Mouse (Mus musculus) liver, postnatal 0 days (tissue): ENCODE measurements at regions not wholly inside any gene's neighbourhood (a gene's known extent, or its start where the extent isn't known, plus 50 kb on each side); places are given as distances from the start of the nearest gene placed in this dataset.

Source experiments
- ATAC-seq: fragments of 200-750 bp; cut with Nextera tagmentation; 2 replicates; pipeline ENCODE4 v1.8.0; 2017; ENCODE audit warnings: mild to moderate bottlenecking, moderate library complexity
- DNase-seq: peaks from one replicate; pipeline ENCODE4 v3.0.0-alpha.2; 2016
- H3K27ac ChIP-seq: fragments of 300-500 bp; sonication (generic); 2 replicates; pipeline ENCODE4 v1.5.1; 2014; ENCODE audit warnings: antibody characterized with exemption, moderate library complexity, mild to moderate bottlenecking, low read depth
- H3K27me3 ChIP-seq: fragments of 300-500 bp; sonication (generic); 2 replicates; pipeline ENCODE4 v1.6.1; 2014; ENCODE audit warnings: low read length, control low read depth, mixed read lengths; ENCODE audit not compliant: insufficient read depth
- H3K36me3 ChIP-seq: fragments of 300-500 bp; sonication (generic); replicated peaks from 2 replicates; pipeline ENCODE4 v1.6.1; 2014; ENCODE audit warnings: mild to moderate bottlenecking, control low read depth, low read length, moderate library complexity, mixed read lengths; ENCODE audit not compliant: insufficient read depth
- H3K4me1 ChIP-seq: fragments of 300-500 bp; sonication (generic); 2 replicates; pipeline ENCODE4 v1.6.1; 2014; ENCODE audit warnings: antibody characterized with exemption, mild to moderate bottlenecking, control low read depth; ENCODE audit not compliant: insufficient read depth
- H3K4me2 ChIP-seq: fragments of 300-500 bp; sonication (generic); 2 replicates; pipeline ENCODE4 v1.6.1; 2014; ENCODE audit warnings: low read depth, mild to moderate bottlenecking, low read length, moderate library complexity, mixed read lengths
- H3K4me3 ChIP-seq: fragments of 300-500 bp; sonication (generic); 2 replicates; pipeline ENCODE4 v1.5.1; 2014; ENCODE audit warnings: low read depth, low read length
- H3K9ac ChIP-seq: fragments of 300-500 bp; sonication (generic); replicated peaks from 2 replicates; pipeline ENCODE4 v1.6.1; 2014; ENCODE audit warnings: mild to moderate bottlenecking, moderate library complexity
- H3K9me3 ChIP-seq: fragments of 300-500 bp; sonication (generic); 2 replicates; pipeline ENCODE4 v1.6.1; 2016; ENCODE audit warnings: mild to moderate bottlenecking, control low read depth, low read length, mixed read lengths
- CTCF ChIP-seq: sonication (generic); IDR thresholded peaks from 2 replicates; pipeline ENCODE4 v1.5.1; 2016; ENCODE audit warnings: antibody characterized with exemption, low read depth
- EP300 ChIP-seq: IDR thresholded peaks from 2 replicates; pipeline ENCODE4 v1.6.1; 2016; ENCODE audit warnings: antibody characterized with exemption, low read depth, mild to moderate bottlenecking
- WGBS: fragments of 180-500 bp; shearing (Covaris S2); extraction: QIAGEN DNeasy Blood & Tissue Kit; methylation state at CpG from one replicate; pipeline ENCODE4 v1.1.7; 2014; ENCODE audit not compliant: insufficient replicate concordance; 5-methylcytosine and 5-hydroxymethylcytosine counted together

DNA sequence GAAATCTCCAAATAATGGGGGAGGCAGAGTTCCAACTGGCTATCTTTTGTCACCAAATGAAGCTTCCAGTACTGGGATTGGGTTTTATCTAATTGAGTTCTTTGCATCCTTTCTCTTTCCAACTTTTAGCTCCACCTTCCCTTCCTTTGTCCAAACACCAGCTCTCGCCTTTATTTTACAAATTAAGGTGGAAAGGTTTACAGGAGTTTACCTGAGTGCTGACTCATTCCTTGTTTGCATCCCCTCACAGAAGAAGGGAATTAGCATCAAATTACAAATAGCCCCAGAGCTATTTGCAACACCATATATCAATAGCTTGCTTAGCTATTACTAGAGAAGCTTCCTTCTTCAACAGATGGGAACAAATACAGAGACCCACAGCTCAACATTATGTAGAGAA, 287.9 kb upstream of the Fbxo33 start:
- no peak for DNase-seq

GRCm38 (mm10) chr12:59497434-59497833, 277.9 kb upstream of the Fbxo33 start:
- H3K9ac ChIP-seq = no peak overlapping the region
- H3K4me3 ChIP-seq = no peak overlapping the region
- ATAC-seq (no peak), DNase-seq (no peak)
- H3K9me3 ChIP-seq = no peaks in the 10 kb centered on the region
- no peak overlapping the region for H3K27ac ChIP-seq
- no peaks in the 10 kb centered on the region for H3K4me1 ChIP-seq
- no peaks in the 10 kb centered on the region for H3K36me3 ChIP-seq
- TF ChIP-seq EP300 (no peak), CTCF (no peak)
- H3K4me2 ChIP-seq = no peak overlapping the region
- WGBS = 80% methylated on average over 1 of the region's 1 CpGs
- H3K27me3 ChIP-seq = no peaks in the 10 kb centered on the region

More for the DNA sequence above, 287.9 kb upstream of the Fbxo33 start:
- H3K36me3 ChIP-seq = no peaks in the 10 kb centered on the region
- WGBS = 42% methylated on average over 1 of the region's 1 CpGs
- H3K4me3 ChIP-seq = no peak overlapping the region
- no peak overlapping the region for H3K27ac ChIP-seq
- no peak for ATAC-seq
- TF ChIP-seq EP300 = no peak
- TF ChIP-seq CTCF = no peak
- no peaks in the 10 kb centered on the region for H3K27me3 ChIP-seq
- no peaks in the 10 kb centered on the region for H3K9me3 ChIP-seq
- no peak overlapping the region for H3K9ac ChIP-seq
- no peaks in the 10 kb centered on the region for H3K4me1 ChIP-seq
- H3K4me2 ChIP-seq = no peak overlapping the region

- H3K27me3 ChIP-seq = no peaks in the 10 kb centered on the region
- H3K36me3 ChIP-seq = no peaks in the 10 kb centered on the region
- no peak overlapping the region for H3K27ac ChIP-seq
- WGBS = 59% methylated on average over 6 of the region's 6 CpGs
- no peak for ATAC-seq
- no peak for DNase-seq
- TF ChIP-seq EP300 = no peak
- TF ChIP-seq CTCF = no peak
- no peaks in the 10 kb centered on the region for H3K9me3 ChIP-seq
- no peak overlapping the region for H3K9ac ChIP-seq
- H3K4me2 ChIP-seq = no peak overlapping the region
- H3K4me1 ChIP-seq = no peaks in the 10 kb centered on the region
- H3K4me3 ChIP-seq = no peak overlapping the region
Observed at GRCm38 (mm10) chr12:59488019-59488418, 268.5 kb upstream of the Fbxo33 start.

- no peak overlapping the region for H3K27ac ChIP-seq
- no peaks in the 10 kb centered on the region for H3K27me3 ChIP-seq
- no peaks in the 10 kb centered on the region for H3K4me1 ChIP-seq
- no peak overlapping the region for H3K4me3 ChIP-seq
- no peak overlapping the region for H3K9ac ChIP-seq
- no peaks in the 10 kb centered on the region for H3K9me3 ChIP-seq
- DNase-seq (no peak), ATAC-seq (no peak)
- TF ChIP-seq EP300 (no peak), CTCF (no peak)
- WGBS = 77% methylated on average over 1 of the region's 1 CpGs
- H3K4me2 ChIP-seq = no peak overlapping the region
- no peaks in the 10 kb centered on the region for H3K36me3 ChIP-seq
Observed at GRCm38 (mm10) chr12:59487507-59487906, 268.0 kb upstream of the Fbxo33 start.

- ATAC-seq = no peak
- Histone ChIP-seq H3K9me3 (no peaks in the 10 kb centered on the region), H3K4me3 (no peak overlapping the region), H3K9ac (no peak overlapping the region), H3K36me3 (no peaks in the 10 kb centered on the region), H3K4me1 (no peaks in the 10 kb centered on the region), H3K27me3 (no peaks in the 10 kb centered on the region), H3K4me2 (no peak overlapping the region), H3K27ac (no peak overlapping the region)
- WGBS = 71% methylated on average over 10 of the region's 10 CpGs
- DNase-seq = no peak
- TF ChIP-seq CTCF (no peak), EP300 (no peak)
Observed at GRCm38 (mm10) chr12:59460997-59461961, 241.8 kb upstream of the Fbxo33 start.

DNA sequence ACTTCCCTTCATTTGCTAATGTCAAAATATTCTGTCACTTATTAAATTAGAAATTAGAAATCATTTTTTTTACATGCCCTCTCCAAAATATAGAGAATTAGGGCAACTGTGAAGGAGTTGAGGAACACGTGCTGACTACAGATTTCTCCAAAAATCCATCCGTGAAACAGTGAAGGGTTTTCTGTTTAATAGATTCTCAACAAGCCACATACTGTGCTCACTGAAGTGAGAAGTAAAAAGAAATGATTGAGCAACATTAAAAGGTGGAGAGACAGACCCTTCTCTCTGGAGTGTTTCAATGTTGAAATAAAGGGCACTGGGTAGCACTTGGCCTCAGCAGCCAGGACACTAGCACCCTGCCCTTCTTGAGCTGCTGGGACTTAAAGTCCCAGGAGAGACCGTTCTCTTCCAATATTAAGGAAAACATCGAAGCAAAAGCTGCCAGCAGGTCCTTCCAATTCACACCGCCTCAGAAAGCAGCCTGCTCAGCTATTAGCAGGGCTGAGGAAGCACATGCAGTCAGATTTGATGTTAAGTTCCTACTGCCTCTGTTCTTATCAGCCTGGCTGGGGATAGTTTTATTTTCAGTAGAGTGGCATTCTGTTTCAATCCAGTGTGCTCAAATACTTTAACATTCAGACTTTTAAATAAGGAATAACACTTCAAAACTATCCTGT, 236.8 kb upstream of the Fbxo33 start:
- no peaks in the 10 kb centered on the region for H3K27me3 ChIP-seq
- no peak overlapping the region for H3K9ac ChIP-seq
- no peak for ATAC-seq
- H3K9me3 ChIP-seq = no peaks in the 10 kb centered on the region
- H3K4me2 ChIP-seq = no peak overlapping the region
- H3K4me3 ChIP-seq = no peak overlapping the region
- WGBS = 61% methylated on average over 5 of the region's 5 CpGs
- no peaks in the 10 kb centered on the region for H3K4me1 ChIP-seq
- no peak for TF ChIP-seq EP300
- no peak for TF ChIP-seq CTCF
- H3K36me3 ChIP-seq = no peaks in the 10 kb centered on the region
- DNase-seq = no peak
- H3K27ac ChIP-seq = no peak overlapping the region
